Mouse (Mus musculus) splenic B cell, adult 2 months (primary cell): ENCODE data around the gene Lgals7.
"Not testable (repeated sequence)": the region's sequence is repeated elsewhere in the genome, so short reads cannot be mapped to it uniquely, and the experiment has no call there.

Experiments used
- DNase-seq: peaks from one replicate; pipeline ENCODE4 v3.0.0-alpha.2; 2011; ENCODE audit warnings: low read depth, low spot score
- H3K27me3 ChIP-seq: 2 replicates; pipeline ENCODE4 v1.6.1; 2012; ENCODE audit warnings: mild to moderate bottlenecking, low read length, moderate library complexity, mixed read lengths; ENCODE audit not compliant: control insufficient read depth, poor library complexity, insufficient read depth, severe bottlenecking
- H3K36me3 ChIP-seq: 2 replicates; pipeline ENCODE4 v1.6.1; 2012; ENCODE audit warnings: mild to moderate bottlenecking, low read length, moderate library complexity, mixed read lengths; ENCODE audit not compliant: control insufficient read depth, poor library complexity, insufficient read depth, severe bottlenecking

Lgals7 gene

DNA sequence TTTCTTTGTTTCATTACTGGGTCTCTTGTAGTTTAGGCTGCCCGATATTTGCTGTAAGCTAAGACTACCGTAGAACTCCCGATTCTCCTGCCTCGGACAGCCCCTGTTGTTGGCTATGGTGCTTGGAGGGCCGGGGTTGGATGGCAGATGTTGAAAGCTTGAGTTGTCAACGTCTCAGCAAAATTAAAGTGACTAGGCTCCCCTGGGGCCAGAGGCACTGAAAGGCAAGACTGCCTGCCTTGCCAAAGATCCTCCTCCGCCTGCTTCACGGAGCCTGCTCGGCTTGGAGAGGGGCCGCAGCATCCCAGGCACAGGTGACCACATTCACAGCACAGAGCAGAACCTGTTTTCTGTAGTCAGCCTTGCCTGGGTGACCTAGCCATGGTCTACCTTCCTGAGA is 16.9 kb downstream of the Lgals7 start:
- no peak for DNase-seq
- no peaks in the 10 kb centered on the region for H3K27me3 ChIP-seq
- H3K36me3 ChIP-seq = no peaks in the 10 kb centered on the region

DNA sequence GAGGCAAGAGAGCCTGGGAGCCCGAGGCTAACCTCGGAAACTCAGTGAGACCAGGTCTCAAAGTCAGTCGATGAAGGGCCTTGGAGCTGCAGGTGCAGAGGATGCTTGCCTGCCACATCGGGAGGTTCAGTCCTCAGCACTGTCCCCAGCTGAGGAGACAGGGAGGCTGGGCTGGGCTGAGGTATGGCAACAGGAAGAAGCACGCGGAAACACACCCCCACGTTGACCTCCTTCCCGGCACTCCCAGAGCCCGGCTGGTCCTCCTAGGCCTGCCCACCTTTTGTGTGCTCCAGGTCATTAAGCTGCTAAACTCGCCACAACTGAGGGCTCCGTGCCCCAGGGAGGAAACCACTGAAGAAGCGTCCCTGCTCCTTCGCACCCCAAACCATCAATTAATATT is 17.5 kb downstream of the Lgals7 start, which contains the start of gene Capn12:
Gene Capn12 (plus strand): TSS at position 224 of the 400 bp plus-strand sequence.
- H3K27me3 ChIP-seq = no peaks in the 10 kb centered on the region
- no peaks in the 10 kb centered on the region for H3K36me3 ChIP-seq
- DNase-seq = no peak

DNA sequence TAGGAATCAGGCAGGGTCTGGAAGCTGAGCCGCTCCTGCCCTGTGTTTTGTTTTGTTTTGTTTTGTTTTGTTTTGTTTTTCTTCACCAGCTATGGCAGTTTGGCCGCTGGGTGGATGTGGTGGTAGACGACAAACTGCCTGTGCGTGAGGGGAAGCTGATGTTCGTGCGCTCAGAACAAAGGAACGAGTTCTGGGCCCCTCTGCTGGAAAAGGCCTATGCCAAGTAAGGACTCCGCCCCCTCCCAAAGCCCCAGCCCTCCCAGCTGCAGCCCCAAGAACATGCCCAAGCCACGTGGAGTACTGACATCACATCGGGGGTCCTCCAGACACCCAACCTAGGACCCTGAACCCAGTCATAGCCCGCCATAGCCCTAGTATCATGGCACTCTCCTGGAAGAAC is 19.4 kb downstream of the Lgals7 start:
- DNase-seq = no peak
- H3K27me3 ChIP-seq = no peaks in the 10 kb centered on the region

GRCm38 (mm10) chr7:28883704-28884103 is 20.1 kb downstream of the Lgals7 start:
- H3K27me3 ChIP-seq, H3K36me3 ChIP-seq, DNase-seq: not testable (repeated sequence)

More for the DNA sequence above, 19.4 kb downstream of the Lgals7 start:
- H3K36me3 ChIP-seq = no peaks in the 10 kb centered on the region

DNA sequence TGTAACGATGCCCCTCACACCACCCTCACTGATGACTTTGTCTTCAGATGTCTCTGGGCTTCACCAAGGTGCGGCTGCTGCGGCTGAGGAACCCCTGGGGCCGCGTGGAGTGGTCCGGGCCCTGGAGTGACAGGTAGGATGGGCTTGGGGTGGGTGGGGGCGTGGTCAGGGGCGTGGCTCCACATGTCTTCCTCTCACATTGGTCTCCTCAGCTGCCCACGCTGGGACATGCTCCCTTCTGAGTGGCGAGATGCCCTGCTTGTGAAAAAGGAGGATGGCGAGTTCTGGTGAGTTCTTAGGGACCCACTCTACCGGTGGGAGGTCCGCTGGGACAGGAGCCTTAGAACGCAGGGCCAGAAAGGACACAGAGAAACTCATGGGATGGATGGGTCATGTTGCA is 22.8 kb downstream of the Lgals7 start:
- Histone ChIP-seq H3K36me3 (no peaks in the 10 kb centered on the region), H3K27me3 (no peaks in the 10 kb centered on the region; the same call in 1 of the 2 replicates)
- no peak for DNase-seq

- DNase-seq = no peak
- Histone ChIP-seq H3K27me3 (no peaks in the 10 kb centered on the region; the same call in 1 of the 2 replicates), H3K36me3 (no peaks in the 10 kb centered on the region; the same call in none of the 2 replicates)
These were observed 25.1 kb downstream of the Lgals7 start for GRCm38 (mm10) chr7:28888701-28889161.

DNA sequence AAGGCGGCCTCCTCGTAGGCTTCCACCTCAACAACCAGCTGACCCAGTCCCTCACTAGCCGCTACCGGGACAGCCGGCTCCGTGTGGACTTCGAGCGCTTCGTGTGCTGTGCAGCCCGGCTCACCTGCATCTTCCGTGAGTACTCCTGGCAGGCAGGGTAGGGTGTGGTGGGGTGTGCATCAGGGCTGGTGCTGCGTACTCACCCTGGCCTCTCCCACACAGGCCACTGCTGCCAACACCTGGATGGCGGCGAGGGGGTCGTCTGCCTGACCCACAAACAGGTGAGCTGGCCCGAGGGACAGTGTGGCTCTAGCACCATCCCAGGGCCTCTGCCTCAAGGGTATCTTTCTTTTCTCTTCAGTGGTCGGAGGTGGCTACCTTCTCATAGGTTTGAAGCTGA is 28.9 kb downstream of the Lgals7 start:
- Histone ChIP-seq H3K27me3 (no peaks in the 10 kb centered on the region; the same call in 1 of the 2 replicates), H3K36me3 (peaks cover 9% of the 10 kb centered on the region)
- DNase-seq = no peak

- Histone ChIP-seq H3K27me3 (no peaks in the 10 kb centered on the region; the same call in 1 of the 2 replicates), H3K36me3 (peaks cover 12% of the 10 kb centered on the region)
- peak; percentile 36 for DNase-seq
These were observed 30.1 kb downstream of the Lgals7 start for GRCm38 (mm10) chr7:28893643-28894265.

- Histone ChIP-seq H3K27me3 (no peaks in the 10 kb centered on the region), H3K36me3 (peaks cover 12% of the 10 kb centered on the region)
- DNase-seq = no peak
These were observed 31.3 kb downstream of the Lgals7 start for GRCm38 (mm10) chr7:28894942-28895341.

- no peak for DNase-seq
- no peaks in the 10 kb centered on the region for H3K27me3 ChIP-seq
- peaks cover 16% of the 10 kb centered on the region for H3K36me3 ChIP-seq
These were observed 34.0 kb downstream of the Lgals7 start for GRCm38 (mm10) chr7:28897661-28898060.

GRCm38 (mm10) chr7:28899972-28900371 is 36.3 kb downstream of the Lgals7 start:
- no peaks in the 10 kb centered on the region for H3K27me3 ChIP-seq
- DNase-seq = peak; percentile 21
- peaks cover 21% of the 10 kb centered on the region for H3K36me3 ChIP-seq

DNA sequence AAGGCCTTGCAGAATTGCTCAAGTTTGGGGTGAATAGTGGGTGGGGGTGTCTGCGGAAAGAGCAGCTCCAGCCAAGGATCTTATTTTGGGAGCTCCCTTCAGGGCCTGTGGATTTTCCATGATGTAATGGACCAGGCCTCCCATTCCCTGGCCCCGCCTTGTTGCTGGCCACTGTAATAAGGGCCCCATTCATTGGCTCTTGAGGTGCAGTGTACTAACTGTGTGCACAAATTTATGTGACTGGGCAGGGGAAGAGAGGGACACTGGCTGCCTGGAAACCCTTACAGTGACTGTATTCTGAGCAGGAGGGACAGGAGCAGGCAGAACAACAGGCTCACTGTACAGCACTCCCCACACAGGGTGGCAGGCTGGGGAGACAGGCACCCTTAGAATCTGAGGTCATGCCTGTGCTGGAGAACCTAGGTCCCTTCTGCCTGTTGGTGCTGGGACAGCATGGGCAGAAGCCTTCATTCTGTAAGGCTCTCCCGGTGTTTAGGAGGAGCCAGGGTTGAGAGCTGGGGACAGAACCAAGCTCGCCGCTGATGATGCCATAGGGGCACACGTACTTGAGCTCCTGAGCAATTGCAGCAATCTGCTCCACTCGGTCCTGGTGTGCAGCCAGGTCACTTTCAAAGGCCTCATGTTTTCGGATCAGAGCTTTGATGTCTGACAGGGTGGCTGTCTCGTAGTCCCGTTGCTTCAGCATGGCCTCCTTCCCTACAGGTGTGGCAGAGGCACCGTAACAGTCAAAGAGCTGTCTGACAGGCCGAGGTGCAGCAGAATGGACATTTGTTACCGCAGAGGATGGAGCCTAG is 37.9 kb downstream of the Lgals7 start:
- peaks cover 20% of the 10 kb centered on the region for H3K36me3 ChIP-seq
- no peaks in the 10 kb centered on the region for H3K27me3 ChIP-seq
- DNase-seq = no peak

DNA sequence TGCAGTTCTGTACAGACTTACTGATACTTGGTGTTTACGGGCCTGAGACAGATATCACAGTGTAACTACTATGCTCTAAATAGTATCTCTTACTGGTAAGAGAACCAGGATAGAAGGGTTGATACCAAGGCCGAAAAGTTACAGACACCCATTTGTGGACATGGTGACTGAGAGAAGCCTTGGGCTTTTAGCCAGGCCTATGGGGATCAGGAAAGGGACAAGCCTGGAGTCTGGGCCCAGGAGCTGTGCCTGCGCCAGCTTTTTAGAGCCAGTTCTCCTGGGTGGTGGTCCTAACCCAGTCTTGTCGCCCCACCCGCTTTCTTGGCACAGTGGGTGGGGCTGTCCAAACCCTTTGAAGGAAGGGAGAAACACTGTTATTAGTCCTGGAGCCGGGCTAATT is 38.5 kb downstream of the Lgals7 start:
- DNase-seq = no peak
- Histone ChIP-seq H3K27me3 (no peaks in the 10 kb centered on the region), H3K36me3 (peaks cover 16% of the 10 kb centered on the region)

- no peaks in the 10 kb centered on the region for H3K27me3 ChIP-seq
- H3K36me3 ChIP-seq = peaks cover 13% of the 10 kb centered on the region
- no peak for DNase-seq
These were observed 39.2 kb downstream of the Lgals7 start for GRCm38 (mm10) chr7:28902809-28903208.

DNA sequence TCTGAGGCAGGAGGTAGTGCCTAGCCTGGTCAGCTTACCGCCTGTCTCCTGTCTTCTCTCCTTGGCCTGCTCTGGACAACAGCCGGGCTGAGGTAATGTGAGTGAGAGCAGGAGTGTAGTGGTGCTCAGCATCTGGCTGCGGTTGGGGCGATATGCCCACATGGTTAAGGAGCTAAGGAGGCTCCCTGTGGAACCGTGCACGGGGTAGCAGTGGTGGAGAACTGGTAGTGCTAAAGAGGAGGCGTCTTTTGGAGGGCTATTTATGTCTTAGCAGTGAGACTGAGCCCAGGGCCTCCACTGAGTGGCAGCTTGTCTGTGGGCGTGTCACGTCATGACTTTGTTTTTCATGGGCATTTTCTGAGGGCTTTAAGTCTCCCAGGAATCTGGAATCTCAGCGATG is 40.1 kb downstream of the Lgals7 start:
- DNase-seq = no peak
- H3K27me3 ChIP-seq = no peaks in the 10 kb centered on the region
- peaks cover 10% of the 10 kb centered on the region for H3K36me3 ChIP-seq
